Mouse (Mus musculus) MEL (cell line): ENCODE data around the gene Slc47a1. TPM values are rescaled to one million over a fixed set of nuclear protein-coding genes. Genes with fewer than 3 reads are reported as not detected.

Experiments
- DNase-seq: peaks from one replicate; pipeline ENCODE4 v3.0.0; 2011; ENCODE audit warnings: low read depth, low spot score
- H3K27ac ChIP-seq: 2 replicates; pipeline ENCODE4 v1.5.1; 2012; ENCODE audit warnings: low read depth, mild to moderate bottlenecking, control low read depth, low read length, moderate library complexity; ENCODE audit not compliant: control insufficient read depth
- H3K27me3 ChIP-seq, 2 experiments: fragments of 150-350 bp in 1 of 2; sonication (generic) in 1 of 2; 2 replicates each; pipeline ENCODE4 v1.6.1; 2012; ENCODE audit warnings: low read length in 2 of 2, mild to moderate bottlenecking in 2 of 2, improper control_type of control experiment in 1 of 2, moderate library complexity in 1 of 2; ENCODE audit not compliant: insufficient read depth in 2 of 2, control insufficient read depth in 1 of 2
- H3K36me3 ChIP-seq, 2 experiments: 2 replicates each; pipeline ENCODE4 v1.6.1; 2012 to 2014; ENCODE audit warnings: low read length in 2 of 2, improper control_type of control experiment in 1 of 2, inconsistent platforms in 1 of 2, mild to moderate bottlenecking in 1 of 2; ENCODE audit not compliant: insufficient read depth in 2 of 2, control insufficient read depth in 1 of 2
- H3K4me1 ChIP-seq, 2 experiments: fragments of 150-350 bp in 1 of 2; sonication (generic) in 1 of 2; 2 replicates each; pipeline ENCODE4 v1.6.1; 2012; ENCODE audit warnings: low read length in 2 of 2, improper control_type of control experiment in 1 of 2, mild to moderate bottlenecking in 1 of 2; ENCODE audit not compliant: insufficient read depth in 2 of 2, control insufficient read depth in 1 of 2
- H3K4me3 ChIP-seq, 2 experiments: fragments of 150-350 bp in 1 of 2; sonication (generic) in 1 of 2; 2 replicates each; pipeline ENCODE4 v1.5.1; 2012; ENCODE audit warnings: low read depth in 2 of 2, low read length in 2 of 2, mild to moderate bottlenecking in 2 of 2, moderate library complexity in 2 of 2, control low read depth in 1 of 2, improper control_type of control experiment in 1 of 2; ENCODE audit not compliant: control insufficient read depth in 1 of 2, insufficient read depth in 1 of 2
- H3K79me2 ChIP-seq: 2 replicates; pipeline ENCODE4 v1.6.1; 2012; ENCODE audit warnings: mild to moderate bottlenecking, low read length, moderate library complexity; ENCODE audit not compliant: control insufficient read depth, poor library complexity, insufficient read depth
- H3K9ac ChIP-seq: 2 replicates; pipeline ENCODE4 v1.6.1; 2012; ENCODE audit warnings: low read depth, mild to moderate bottlenecking, control low read depth, low read length, moderate library complexity; ENCODE audit not compliant: control insufficient read depth, poor library complexity, severe bottlenecking
- H3K9me3 ChIP-seq: fragments of 150-350 bp; sonication (generic); replicated peaks from 2 replicates; pipeline ENCODE4 v1.6.1; 2012; ENCODE audit warnings: mild to moderate bottlenecking, low read length, improper control_type of control experiment, moderate library complexity; ENCODE audit not compliant: insufficient read depth
- BHLHE40 ChIP-seq: IDR thresholded peaks from 2 replicates; pipeline ENCODE4 v1.6.1; 2012; ENCODE audit warnings: low read depth, mild to moderate bottlenecking, inconsistent platforms, low read length, improper control_type of control experiment, borderline replicate concordance
- CHD1 ChIP-seq: IDR thresholded peaks from 2 replicates; pipeline ENCODE4 v1.6.1; 2012; ENCODE audit warnings: low read depth, mild to moderate bottlenecking, inconsistent platforms, low read length, improper control_type of control experiment
- CHD2 ChIP-seq: IDR thresholded peaks from 2 replicates; pipeline ENCODE4 v1.6.1; 2011; ENCODE audit warnings: low read length, improper control_type of control experiment
- CTCF ChIP-seq, 3 experiments: IDR thresholded peaks in 2 of 3; conservative IDR thresholded peaks in 1 of 3; 2 replicates each; pipeline ENCODE4 v1.5.1; 2011 to 2012; ENCODE audit warnings: low read length in 3 of 3, low read depth in 2 of 3, mild to moderate bottlenecking in 2 of 3, improper control_type of control experiment in 1 of 3, inconsistent platforms in 1 of 3, mixed read lengths in 1 of 3, moderate library complexity in 1 of 3; ENCODE audit not compliant: control insufficient read depth in 1 of 3, insufficient read depth in 1 of 3, poor library complexity in 1 of 3, severe bottlenecking in 1 of 3
- E2F4 ChIP-seq: IDR thresholded peaks from 2 replicates; pipeline ENCODE4 v1.6.1; 2011; ENCODE audit warnings: low read depth, low read length, improper control_type of control experiment, borderline replicate concordance
- EP300 ChIP-seq, 2 experiments: IDR thresholded peaks; 2 replicates each; pipeline ENCODE4 v1.6.1; 2011; ENCODE audit warnings: improper control_type of control experiment in 2 of 2, low read length in 2 of 2, low read depth in 1 of 2, mild to moderate bottlenecking in 1 of 2
- ETS1 ChIP-seq: IDR thresholded peaks from 2 replicates; pipeline ENCODE4 v1.6.1; 2012; ENCODE audit warnings: low read depth, mild to moderate bottlenecking, inconsistent platforms, low read length, improper control_type of control experiment, moderate library complexity
- GABPA ChIP-seq: IDR thresholded peaks from 2 replicates; pipeline ENCODE4 v1.6.1; 2012; ENCODE audit warnings: low read depth, mild to moderate bottlenecking, inconsistent platforms, low read length, improper control_type of control experiment, moderate library complexity
- HCFC1 ChIP-seq: IDR thresholded peaks from 2 replicates; pipeline ENCODE4 v1.6.1; 2012; ENCODE audit warnings: low read depth, mild to moderate bottlenecking, inconsistent platforms, low read length, improper control_type of control experiment, moderate library complexity
- JUND ChIP-seq: IDR thresholded peaks from 2 replicates; pipeline ENCODE4 v1.6.1; 2011; ENCODE audit warnings: low read depth, mild to moderate bottlenecking, improper control_type of control experiment, low read length
- MAFK ChIP-seq: IDR thresholded peaks from 2 replicates; pipeline ENCODE4 v1.6.1; 2011; ENCODE audit warnings: low read depth, mild to moderate bottlenecking, low read length, improper control_type of control experiment, borderline replicate concordance
- MAX ChIP-seq: IDR thresholded peaks from 2 replicates; pipeline ENCODE4 v1.6.1; 2011; ENCODE audit warnings: low read length, improper control_type of control experiment
- MAZ ChIP-seq: IDR thresholded peaks from 2 replicates; pipeline ENCODE4 v1.6.1; 2012; ENCODE audit warnings: low read depth, mild to moderate bottlenecking, inconsistent platforms, low read length, improper control_type of control experiment
- MEF2A ChIP-seq: IDR thresholded peaks from 2 replicates; pipeline ENCODE4 v1.6.1; 2014; ENCODE audit warnings: low read depth, mild to moderate bottlenecking, inconsistent platforms, low read length, improper control_type of control experiment; ENCODE audit not compliant: poor library complexity, insufficient replicate concordance, severe bottlenecking; ENCODE audit errors: extremely low read depth
- MXI1 ChIP-seq: IDR thresholded peaks from 2 replicates; pipeline ENCODE4 v1.6.1; 2011; ENCODE audit warnings: mild to moderate bottlenecking, low read depth, low read length, improper control_type of control experiment
- MYC ChIP-seq: IDR thresholded peaks from 2 replicates; pipeline ENCODE4 v1.6.1; 2011; ENCODE audit warnings: low read depth, mild to moderate bottlenecking, low read length, improper control_type of control experiment, moderate library complexity
- NELFE ChIP-seq: IDR thresholded peaks from 2 replicates; pipeline ENCODE4 v1.6.1; 2011; ENCODE audit warnings: low read depth, low read length, improper control_type of control experiment
- NRF1 ChIP-seq: IDR thresholded peaks from 2 replicates; pipeline ENCODE4 v1.6.1; 2014; ENCODE audit warnings: low read depth, mild to moderate bottlenecking, inconsistent platforms, low read length, improper control_type of control experiment, moderate library complexity; ENCODE audit not compliant: poor library complexity, insufficient read depth, severe bottlenecking
- POLR2A ChIP-seq, 2 experiments: IDR thresholded peaks; 2 replicates each; pipeline ENCODE4 v1.6.1; 2011 to 2012; ENCODE audit warnings: low read length in 2 of 2, mild to moderate bottlenecking in 2 of 2, control low read depth in 1 of 2, improper control_type of control experiment in 1 of 2, low read depth in 1 of 2, moderate library complexity in 1 of 2; ENCODE audit not compliant: control insufficient read depth in 1 of 2, insufficient read depth in 1 of 2, poor library complexity in 1 of 2
- POLR2AphosphoS2 ChIP-seq: IDR thresholded peaks from 2 replicates; pipeline ENCODE4 v1.6.1; 2011; ENCODE audit warnings: low read length, improper control_type of control experiment
- RAD21 ChIP-seq: IDR thresholded peaks from 2 replicates; pipeline ENCODE4 v1.6.1; 2011; ENCODE audit warnings: mild to moderate bottlenecking, low read depth, low read length, improper control_type of control experiment
- SMC3 ChIP-seq: IDR thresholded peaks from 2 replicates; pipeline ENCODE4 v1.6.1; 2011; ENCODE audit warnings: low read depth, low read length, improper control_type of control experiment
- TAL1 ChIP-seq: IDR thresholded peaks from 2 replicates; pipeline ENCODE4 v1.6.1; 2012; ENCODE audit warnings: mild to moderate bottlenecking, inconsistent platforms, low read length, moderate library complexity, mixed read lengths
- TBP ChIP-seq: IDR thresholded peaks from 2 replicates; pipeline ENCODE4 v1.8.0; 2011; ENCODE audit warnings: low read depth, low read length, improper control_type of control experiment
- TCF12 ChIP-seq: IDR thresholded peaks from 2 replicates; pipeline ENCODE4 v1.6.1; 2014; ENCODE audit warnings: low read depth, mild to moderate bottlenecking, inconsistent platforms, low read length, improper control_type of control experiment, moderate library complexity
- UBTF ChIP-seq: IDR thresholded peaks from 2 replicates; pipeline ENCODE4 v1.6.1; 2012; ENCODE audit warnings: low read depth, mild to moderate bottlenecking, inconsistent platforms, low read length, improper control_type of control experiment, moderate library complexity, borderline replicate concordance; ENCODE audit not compliant: insufficient read depth
- USF2 ChIP-seq, 2 experiments: IDR thresholded peaks; 2 replicates each; pipeline ENCODE4 v1.6.1; 2011 to 2012; ENCODE audit warnings: improper control_type of control experiment in 2 of 2, low read length in 2 of 2, borderline replicate concordance in 1 of 2, inconsistent platforms in 1 of 2, low read depth in 1 of 2, mild to moderate bottlenecking in 1 of 2; ENCODE audit not compliant: insufficient read depth in 1 of 2
- ZC3H11A ChIP-seq: IDR thresholded peaks from 2 replicates; pipeline ENCODE4 v1.6.1; 2012; ENCODE audit warnings: low read depth, mild to moderate bottlenecking, inconsistent platforms, low read length, improper control_type of control experiment
- ZMIZ1 ChIP-seq: IDR thresholded peaks from 2 replicates; pipeline ENCODE4 v1.6.1; 2012; ENCODE audit warnings: low read depth, mild to moderate bottlenecking, inconsistent platforms, low read length, improper control_type of control experiment, moderate library complexity
- ZNF384 ChIP-seq: IDR thresholded peaks from 2 replicates; pipeline ENCODE4 v1.6.1; 2012; ENCODE audit warnings: low read depth, mild to moderate bottlenecking, inconsistent platforms, low read length, improper control_type of control experiment
- polyA plus RNA-seq, 2 experiments: library from polyadenylated mRNA; stranded (reverse) in 1 of 2; unstranded in 1 of 2; fragments of >175 nt in 1 of 2; fragments of >200 nt in 1 of 2; gene quantifications; 2 replicates each; pipeline versions ENCODE4 v1.2.1 to v1.2.4; 2012; ENCODE audit warnings: low replicate concordance in 2 of 2, low read depth in 1 of 2; ENCODE audit not compliant: insufficient read length in 2 of 2, insufficient read depth in 1 of 2, missing spikeins in 1 of 2
- total RNA-seq: library from RNA; depleted of rRNA; stranded (reverse); fragments of 300-350 nt; gene quantifications from 2 replicates; pipeline ENCODE4 v1.2.3, GENCODE M21; 2012

Gene Slc47a1
- total and polyA plus RNA-seq, 3 experiments, result 0.04 TPM; not detected in 2

GRCm38 (mm10) chr11:61353038-61353437 is 25.1 kb downstream of the Slc47a1 start (continued):
- TF ChIP-seq TBP, result no peak
- no peak for TF ChIP-seq MYC

- H3K4me3 ChIP-seq, result no peak overlapping the region
Observed at GRCm38 (mm10) chr11:61352138-61352651, 25.9 kb downstream of the Slc47a1 start.

GRCm38 (mm10) chr11:61349337-61349736 is 28.8 kb downstream of the Slc47a1 start:
- DNase-seq, result peak; percentile 84
- TF ChIP-seq HCFC1 (no peak), GABPA (no peak), JUND (no peak), BHLHE40 (peak; percentile 28; the same call in 1 of the 2 replicates), MAX (peak; percentile 99), TAL1 (no peak), ZMIZ1 (no peak), NRF1 (0 out of 2 replicates have a peak, but pooled peaks have one; percentile 8), MAZ (no peak), EP300 (IDR thresholded peaks at IDR 0.05; ENCODE audit: low read depth in 1 of 2, low read length in 2 of 2) (no peak), MYC (peak; percentile 99), MEF2A (no peak), TCF12 (no peak), NELFE (no peak), ZNF384 (peak; percentile 51; the same call in 1 of the 2 replicates), CHD1 (no peak), CHD2 (no peak), SMC3 (peak; percentile 88), POLR2A (IDR thresholded peaks at IDR 0.05; ENCODE audit: control insufficient read depth in 1 of 2, insufficient read depth in 1 of 2, low read depth in 1 of 2, low read length in 2 of 2, poor library complexity in 1 of 2) (no peak), ETS1 (no peak), POLR2AphosphoS2 (no peak), USF2 (IDR thresholded peaks at IDR 0.05; ENCODE audit: borderline replicate concordance in 1 of 2, insufficient read depth in 1 of 2, low read depth in 1 of 2, low read length in 2 of 2) (no peak), RAD21 (peak; percentile 84), MAFK (no peak), UBTF (no peak), E2F4 (no peak)

More at GRCm38 (mm10) chr11:61352138-61352651, 25.9 kb downstream of the Slc47a1 start:
- H3K4me1 ChIP-seq, result no peaks in the 10 kb centered on the region
- H3K27ac ChIP-seq, result no peak overlapping the region
- no peaks in the 10 kb centered on the region for H3K79me2 ChIP-seq
- no peaks in the 10 kb centered on the region for H3K36me3 ChIP-seq
- no peak overlapping the region for H3K9ac ChIP-seq
- DNase-seq, result peak; percentile 29
- H3K27me3 ChIP-seq, result peaks cover 8 to 32% of the 10 kb centered on the region in 2 experiments
- TF ChIP-seq ZC3H11A (no peak), SMC3 (peak; percentile 51), BHLHE40 (no peak), MXI1 (no peak), CTCF (IDR thresholded peaks at IDR 0.05 in 2 of 3, conservative IDR thresholded peaks at IDR 0.05 in 1 of 3; ENCODE audit: control insufficient read depth in 1 of 3, insufficient read depth in 1 of 3, low read depth in 2 of 3, low read length in 3 of 3, poor library complexity in 1 of 3, severe bottlenecking in 1 of 3) (peak in 2 of 3 experiments; percentile 35 to 37; a peak in 3 of 6 replicates)
- no peaks in the 10 kb centered on the region for H3K9me3 ChIP-seq

More at GRCm38 (mm10) chr11:61349337-61349736, 28.8 kb downstream of the Slc47a1 start:
- Histone ChIP-seq H3K36me3 (no peaks in the 10 kb centered on the region), H3K4me1 (no peaks in the 10 kb centered on the region), H3K9me3 (no peaks in the 10 kb centered on the region), H3K79me2 (no peaks in the 10 kb centered on the region), H3K4me3 (no peak overlapping the region), H3K9ac (no peak overlapping the region), H3K27ac (no peak overlapping the region), H3K27me3 (peaks cover 2 to 19% of the 10 kb centered on the region in 2 experiments; a peak in 3 of 4 replicates)
